Mouse (Mus musculus) heart, embryonic 16.5 days (tissue): Measurements from ENCODE around the gene Lix1l. TPM values are rescaled to one million over a fixed set of nuclear protein-coding genes. Genes with fewer than 3 reads are reported as not detected.

Experiments
- ATAC-seq: fragments of 200-750 bp; cut with Nextera tagmentation; replicated peaks from 2 replicates; pipeline ENCODE4 v1.8.0; 2017; ENCODE audit warnings: moderate number of reproducible peaks; ENCODE audit not compliant: insufficient read depth, low FRiP score; ENCODE audit errors: extremely low read depth
- H3K27ac ChIP-seq: fragments of 300-500 bp; sonication (generic); 2 replicates; pipeline ENCODE4 v1.5.1; 2014; ENCODE audit warnings: mild to moderate bottlenecking, low read length, control low read depth, moderate library complexity
- H3K27me3 ChIP-seq: fragments of 300-500 bp; sonication (generic); 2 replicates; pipeline ENCODE4 v1.6.1; 2014; ENCODE audit warnings: low read length, mixed read lengths; ENCODE audit not compliant: control insufficient read depth, insufficient read depth
- H3K36me3 ChIP-seq: fragments of 300-500 bp; sonication (generic); 2 replicates; pipeline ENCODE4 v1.6.1; 2014; ENCODE audit not compliant: control insufficient read depth, insufficient read depth
- H3K4me1 ChIP-seq: fragments of 300-500 bp; sonication (generic); 2 replicates; pipeline ENCODE4 v1.6.1; 2014; ENCODE audit warnings: low read length, mixed read lengths; ENCODE audit not compliant: control insufficient read depth, insufficient read depth
- H3K4me2 ChIP-seq: fragments of 300-500 bp; sonication (generic); 2 replicates; pipeline ENCODE4 v1.6.1; 2014; ENCODE audit warnings: low read depth, mild to moderate bottlenecking, control low read depth, low read length
- H3K4me3 ChIP-seq: fragments of 300-500 bp; sonication (generic); 2 replicates; pipeline ENCODE4 v1.5.1; 2014; ENCODE audit warnings: mild to moderate bottlenecking, control low read depth, low read length
- H3K9ac ChIP-seq: fragments of 300-500 bp; sonication (generic); 2 replicates; pipeline ENCODE4 v1.6.1; 2014; ENCODE audit warnings: low read length, control low read depth
- H3K9me3 ChIP-seq: fragments of 300-500 bp; sonication (generic); replicated peaks from 2 replicates; pipeline ENCODE4 v1.6.1; 2016; ENCODE audit warnings: low read length; ENCODE audit not compliant: control insufficient read depth
- WGBS: fragments of 180-500 bp; shearing (Covaris S2); extraction: QIAGEN DNeasy Blood & Tissue Kit; methylation state at CpG from one replicate; pipeline ENCODE4 v1.1.7; 2014; 5-methylcytosine and 5-hydroxymethylcytosine counted together
- polyA plus RNA-seq: library from polyadenylated mRNA; unstranded; fragments of >200 nt; fragmentation: Nextera tagmentation; extraction: Ambion mirVana; gene quantifications from 2 replicates; pipeline ENCODE4 v1.2.1, GENCODE M21; 2015

Gene Lix1l
- polyA plus RNA-seq: 4.3 and 4.5 TPM in 2 replicates

DNA sequence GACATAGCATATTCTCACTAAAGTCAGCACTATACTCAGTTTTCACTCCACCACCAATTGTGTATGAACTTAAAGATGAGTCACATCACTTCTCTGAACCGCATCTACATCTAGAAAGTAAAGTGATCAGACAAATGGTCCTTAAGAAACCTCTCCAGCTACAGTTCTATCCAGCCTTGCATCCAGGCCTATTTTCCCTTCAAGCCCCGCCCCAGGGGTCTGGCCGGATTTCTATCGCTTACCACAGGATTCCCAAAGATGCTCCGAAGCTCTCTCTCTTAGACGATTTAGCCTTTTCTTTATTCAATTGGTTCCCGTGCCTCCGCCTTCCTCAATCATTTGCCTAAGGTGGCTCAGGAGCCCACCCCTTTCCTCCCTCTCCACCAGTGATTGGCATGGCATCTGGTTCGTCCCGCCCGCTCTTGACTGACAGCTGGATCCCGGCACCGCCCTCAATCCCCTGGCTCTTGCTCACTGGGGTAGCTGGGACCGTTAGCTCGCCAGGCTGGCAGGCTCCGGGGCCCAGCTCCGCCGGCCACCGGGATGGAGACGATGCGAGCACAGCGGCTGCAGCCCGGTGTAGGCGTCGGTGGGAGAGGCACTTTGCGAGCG is at the start of gene Lix1l:
Gene Lix1l (plus strand): TSS at position 511 of the 612 bp plus-strand sequence.
- H3K36me3 ChIP-seq: peaks cover 5% of the 10 kb centered on the region
- H3K27ac ChIP-seq: peak within 1 kb of the TSS; percentile 92
- H3K9me3 ChIP-seq: no peaks in the 10 kb centered on the region
- H3K4me3 ChIP-seq: peak within 1 kb of the TSS; percentile 62
- peak within 1 kb of the TSS; percentile 79 for H3K9ac ChIP-seq
- peaks cover 50% of the 10 kb centered on the region for H3K4me1 ChIP-seq
- peak within 1 kb of the TSS; percentile 81 for H3K4me2 ChIP-seq
- ATAC-seq: peak; percentile 92
- no peaks in the 10 kb centered on the region; the same call in 1 of the 2 replicates for H3K27me3 ChIP-seq
- WGBS: 1% methylated on average over 27 of the region's 27 CpGs

DNA sequence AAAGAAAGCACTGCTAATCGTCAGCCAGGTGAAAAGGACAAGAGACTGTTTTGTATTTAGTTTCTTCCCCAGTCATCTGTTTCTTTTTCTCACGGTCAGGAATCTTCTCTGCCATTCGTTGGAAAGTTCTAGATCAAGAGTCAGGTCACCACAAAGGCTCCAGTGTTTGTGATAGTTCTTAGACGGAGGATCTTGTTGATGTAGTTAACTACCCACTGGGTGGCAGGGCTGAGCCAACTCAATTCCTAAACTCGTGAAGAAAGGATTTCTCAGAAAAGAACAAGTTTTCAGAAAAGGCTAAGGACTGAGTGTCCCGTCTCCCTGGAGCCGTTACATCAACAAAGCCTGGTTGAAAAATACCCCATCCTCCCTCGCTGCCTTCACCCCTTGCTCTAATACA is 49.7 kb upstream of the Lix1l start:
- H3K27ac ChIP-seq: peak overlapping the region; percentile 50; the same call in 1 of the 2 replicates
- 13% methylated on average over 8 of the region's 8 CpGs for WGBS

DNA sequence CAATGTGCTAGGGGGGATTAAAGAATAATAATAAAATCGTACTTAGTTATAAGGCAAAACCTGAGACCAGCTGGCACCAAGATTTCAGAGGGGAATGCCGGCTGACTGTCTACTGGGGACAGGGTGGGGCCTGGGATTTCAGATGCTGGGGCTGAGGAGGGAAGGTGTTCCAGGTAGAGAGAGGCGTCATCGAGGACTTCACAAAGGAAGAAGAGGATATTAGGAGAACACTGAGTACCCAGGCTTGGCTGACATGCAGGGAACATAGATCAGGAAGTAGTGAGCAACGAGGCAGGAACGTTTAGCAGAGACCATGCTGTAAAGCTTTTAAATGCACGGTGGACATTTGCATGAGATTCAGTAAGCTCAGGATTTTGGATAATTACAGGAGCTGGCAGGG is 49.1 kb upstream of the Lix1l start:
- Histone ChIP-seq H3K27me3 (no peaks in the 10 kb centered on the region), H3K4me2 (no peak overlapping the region; the same call in 1 of the 2 replicates), H3K4me3 (no peak overlapping the region), H3K9ac (peak overlapping the region; percentile 31; the same call in 1 of the 2 replicates), H3K36me3 (no peaks in the 10 kb centered on the region), H3K9me3 (no peaks in the 10 kb centered on the region), H3K27ac (peak overlapping the region; percentile 50; the same call in 1 of the 2 replicates), H3K4me1 (peaks cover 48% of the 10 kb centered on the region)
- ATAC-seq: no peak
- WGBS: 64% methylated on average over 7 of the region's 7 CpGs

More for the DNA sequence above, 49.7 kb upstream of the Lix1l start:
- Histone ChIP-seq H3K9ac (peak overlapping the region; percentile 31), H3K4me3 (no peak overlapping the region), H3K4me2 (peak overlapping the region; percentile 22), H3K36me3 (no peaks in the 10 kb centered on the region), H3K4me1 (peaks cover 46% of the 10 kb centered on the region), H3K27me3 (no peaks in the 10 kb centered on the region), H3K9me3 (no peaks in the 10 kb centered on the region)
- ATAC-seq: no peak

DNA sequence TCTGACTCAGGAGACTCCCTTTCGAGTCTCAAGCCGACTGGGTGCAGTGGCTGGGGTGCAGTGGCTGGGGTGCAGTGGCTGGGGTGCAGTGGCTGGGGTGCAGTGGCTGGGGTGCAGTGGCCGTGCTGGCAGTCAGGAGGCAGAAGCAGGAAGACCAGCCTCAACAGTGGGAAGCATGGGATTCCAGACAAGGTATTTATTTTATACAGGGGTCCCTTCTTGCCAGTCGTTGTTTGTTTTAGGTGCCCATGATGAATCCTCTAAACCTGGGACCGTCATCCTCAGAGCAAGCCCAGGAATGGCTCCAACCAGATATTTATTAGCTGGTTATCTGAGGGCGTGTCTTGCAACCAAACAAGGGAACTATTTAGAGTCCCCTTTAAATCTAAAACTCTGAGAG is 47.3 kb upstream of the Lix1l start:
- no peaks in the 10 kb centered on the region for H3K27me3 ChIP-seq
- no peaks in the 10 kb centered on the region for H3K9me3 ChIP-seq
- no peak overlapping the region for H3K4me2 ChIP-seq
- ATAC-seq: no peak
- H3K4me1 ChIP-seq: peaks cover 41% of the 10 kb centered on the region
- H3K36me3 ChIP-seq: no peaks in the 10 kb centered on the region
- no peak overlapping the region; the same call in 1 of the 2 replicates for H3K27ac ChIP-seq
- H3K4me3 ChIP-seq: no peak overlapping the region
- no peak overlapping the region for H3K9ac ChIP-seq
- 71% methylated on average over 6 of the region's 6 CpGs for WGBS

DNA sequence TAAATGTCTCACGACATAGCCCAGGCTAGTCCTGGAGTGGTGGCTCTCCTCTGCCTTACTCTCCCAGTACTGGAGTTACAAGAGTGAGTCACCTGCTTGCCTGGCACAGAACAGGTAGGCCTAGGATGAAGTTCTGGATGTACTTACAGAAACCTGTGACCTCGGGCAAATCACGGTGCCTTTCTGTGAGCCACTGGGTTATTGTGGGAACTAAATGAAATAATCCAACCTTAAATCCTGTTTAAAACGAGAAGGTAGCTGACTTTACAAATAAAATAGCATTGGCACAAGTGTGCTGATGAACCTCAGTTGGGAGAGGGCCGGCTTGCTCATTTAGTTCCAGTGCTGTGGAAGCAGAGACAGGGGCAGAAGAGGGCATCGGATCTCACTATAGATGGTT is 46.7 kb upstream of the Lix1l start:
- H3K27me3 ChIP-seq: no peaks in the 10 kb centered on the region
- peaks cover 37% of the 10 kb centered on the region for H3K4me1 ChIP-seq
- H3K27ac ChIP-seq: peak overlapping the region; percentile 97
- no peak overlapping the region for H3K4me3 ChIP-seq
- H3K36me3 ChIP-seq: no peaks in the 10 kb centered on the region
- no peaks in the 10 kb centered on the region for H3K9me3 ChIP-seq
- no peak for ATAC-seq
- 88% methylated on average over 6 of the region's 6 CpGs for WGBS
- no peak overlapping the region for H3K4me2 ChIP-seq
- H3K9ac ChIP-seq: no peak overlapping the region

DNA sequence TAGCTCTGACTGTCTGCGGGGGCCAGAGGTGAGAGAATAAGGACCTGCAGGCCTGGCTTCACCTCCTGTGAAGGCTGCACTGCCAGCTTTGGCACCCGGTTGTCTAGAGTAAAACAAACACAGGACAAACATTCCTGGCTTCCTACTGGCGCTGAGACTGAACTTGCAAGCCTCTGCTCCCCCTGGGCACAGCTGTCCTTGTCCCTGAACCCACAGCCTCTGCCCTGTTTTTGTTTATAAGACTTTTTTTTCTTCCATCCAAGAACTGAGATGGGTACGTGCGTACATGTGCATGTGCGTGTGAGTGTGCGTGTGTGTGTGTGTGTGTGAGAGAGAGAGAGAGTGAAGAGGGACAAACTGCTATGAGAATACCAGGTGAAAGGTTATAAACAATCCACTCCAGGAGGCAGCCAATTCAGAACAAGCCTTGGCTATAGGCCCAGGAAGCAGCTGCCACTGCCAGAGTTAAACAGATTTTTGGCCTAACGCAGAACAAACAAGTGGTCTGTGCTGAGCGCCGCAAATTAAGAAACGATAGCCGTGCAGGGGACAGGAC is 45.8 kb upstream of the Lix1l start:
- peak overlapping the region; percentile 82 for H3K9ac ChIP-seq
- peak; percentile 40 for ATAC-seq
- H3K9me3 ChIP-seq: no peaks in the 10 kb centered on the region
- H3K4me2 ChIP-seq: peak overlapping the region; percentile 81
- H3K27me3 ChIP-seq: no peaks in the 10 kb centered on the region
- peaks cover 7% of the 10 kb centered on the region for H3K36me3 ChIP-seq
- peaks cover 30% of the 10 kb centered on the region for H3K4me1 ChIP-seq
- peak overlapping the region; percentile 15; the same call in 1 of the 2 replicates for H3K4me3 ChIP-seq
- peak overlapping the region; percentile 97 for H3K27ac ChIP-seq
- 13% methylated on average over 12 of the region's 12 CpGs for WGBS

DNA sequence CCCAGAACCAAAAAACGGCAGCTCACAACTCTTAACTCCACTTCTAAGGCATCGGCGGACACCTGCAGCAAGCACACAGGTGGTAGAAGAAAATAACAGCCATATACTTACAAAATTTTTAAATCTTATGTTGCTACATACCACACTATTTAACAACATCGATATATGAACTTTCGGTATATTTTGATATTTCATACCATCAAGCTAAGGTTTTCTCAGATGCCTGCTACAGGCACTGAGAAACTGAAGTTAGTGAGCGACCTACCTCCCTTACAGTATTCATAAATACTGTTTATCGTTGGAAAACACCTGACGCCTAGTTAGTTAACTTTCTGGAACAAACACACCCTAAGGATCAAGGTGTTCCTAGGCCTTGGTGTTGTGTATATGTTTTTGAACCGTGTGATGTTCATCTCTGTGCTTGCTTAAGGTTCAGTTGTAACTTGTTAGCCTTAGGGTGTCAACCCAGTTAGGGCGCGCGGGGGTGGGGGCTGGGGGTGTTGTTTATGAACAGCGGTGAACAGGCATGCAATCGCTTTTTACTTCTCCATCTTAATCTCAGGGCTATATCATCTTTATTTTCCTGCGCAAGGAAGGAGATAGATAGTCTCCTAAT is 44.8 kb upstream of the Lix1l start:
- ATAC-seq: no peak
- Histone ChIP-seq H3K27me3 (no peaks in the 10 kb centered on the region), H3K27ac (peak overlapping the region; percentile 97), H3K36me3 (peaks cover 17% of the 10 kb centered on the region), H3K4me3 (peak overlapping the region; percentile 86), H3K9ac (peak overlapping the region; percentile 82), H3K4me1 (peaks cover 22% of the 10 kb centered on the region), H3K9me3 (no peaks in the 10 kb centered on the region), H3K4me2 (peak overlapping the region; percentile 81)
- WGBS: 66% methylated on average over 15 of the region's 15 CpGs

DNA sequence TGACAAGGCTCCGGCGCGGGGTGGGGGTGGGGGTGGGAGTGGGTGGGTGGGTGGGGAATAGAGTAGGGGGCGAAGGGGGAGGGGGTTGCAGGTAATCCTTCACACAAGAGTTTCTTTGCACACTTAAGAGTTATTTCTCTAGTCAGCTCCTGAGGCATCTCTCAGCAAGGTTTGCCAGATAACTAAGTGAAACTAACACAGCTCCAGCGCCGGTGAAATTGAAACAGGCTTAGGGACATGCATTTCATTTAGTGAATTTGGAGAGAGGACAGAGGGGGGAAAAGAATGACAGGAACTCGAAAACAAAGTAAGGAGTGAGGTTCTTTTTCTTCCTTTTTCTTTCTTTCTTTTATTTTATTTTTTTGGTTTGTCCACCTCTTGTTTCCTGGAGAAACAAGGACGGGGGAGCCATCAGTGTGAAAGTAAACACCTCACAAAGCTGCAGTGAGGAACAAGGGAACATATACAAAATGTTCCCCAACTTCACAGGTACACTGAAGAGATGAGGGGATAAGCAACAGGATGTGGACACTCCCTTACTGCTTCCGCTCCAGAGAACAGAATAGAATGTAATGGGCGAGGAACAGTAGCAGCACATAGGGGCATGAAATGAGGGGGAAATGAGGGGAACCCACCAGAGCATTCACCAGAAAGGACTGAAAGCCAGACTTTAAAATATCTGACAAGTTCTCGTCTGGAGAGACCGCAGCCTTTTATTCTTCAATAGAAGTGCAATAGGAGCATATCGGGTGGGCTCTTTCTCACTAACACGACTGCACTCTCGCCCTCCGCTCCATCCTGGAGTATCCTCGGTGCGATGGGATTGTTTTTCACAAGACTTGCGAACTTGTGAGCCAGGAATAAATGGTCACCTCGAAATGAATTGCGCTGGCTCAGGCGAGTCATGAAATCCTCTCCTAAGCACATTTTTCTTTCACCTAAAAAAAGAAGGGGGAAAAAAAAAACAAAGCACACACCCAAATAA is 44.0 kb upstream of the Lix1l start:
- no peaks in the 10 kb centered on the region for H3K9me3 ChIP-seq
- 2% methylated on average over 22 of the region's 22 CpGs for WGBS
- H3K4me2 ChIP-seq: peak overlapping the region; percentile 81
- peak overlapping the region; percentile 97 for H3K27ac ChIP-seq
- H3K4me3 ChIP-seq: peak overlapping the region; percentile 86
- peaks cover 17% of the 10 kb centered on the region for H3K4me1 ChIP-seq
- H3K36me3 ChIP-seq: peaks cover 21% of the 10 kb centered on the region
- H3K9ac ChIP-seq: peak overlapping the region; percentile 82
- no peak for ATAC-seq
- no peaks in the 10 kb centered on the region for H3K27me3 ChIP-seq
